Mouse (Mus musculus): Measurements from ENCODE around the gene Gm20662.

Gene Gm20662

GRCm38 (mm10) chr9:107975399-107976386 lies 20.5 kb upstream of the Gm20662 start, which contains the start of gene Uba7:
Uba7 (plus strand) TSS chr9:107975505.
- DNase-seq (ENCODE audit: low spot score) = no peak

- DNase-seq (ENCODE audit: low spot score) = no peak
These were observed 17.3 kb upstream of the Gm20662 start for GRCm38 (mm10) chr9:107978815-107979214.

GRCm38 (mm10) chr9:107981684-107982605 lies 14.2 kb upstream of the Gm20662 start:
- DNase-seq (ENCODE audit: low spot score) = no peak

- DNase-seq (ENCODE audit: low spot score) = no peak
These were observed 13.3 kb upstream of the Gm20662 start, which contains the start of gene Gm20661 for GRCm38 (mm10) chr9:107982681-107983346. Gm20661 (plus strand) TSS chr9:107983058.

- DNase-seq (ENCODE audit: low spot score) = peak; percentile 44
These were observed 12.7 kb upstream of the Gm20662 start for GRCm38 (mm10) chr9:107983421-107983890.

- DNase-seq (ENCODE audit: low spot score) = no peak
These were observed 11.9 kb upstream of the Gm20662 start for GRCm38 (mm10) chr9:107984052-107984753.

GRCm38 (mm10) chr9:107984754-107985055 lies 11.4 kb upstream of the Gm20662 start:
- DNase-seq (ENCODE audit: low spot score) = no peak

GRCm38 (mm10) chr9:107985131-107986119 lies 10.7 kb upstream of the Gm20662 start, which contains the start of gene Inka1:
Inka1 (minus strand) TSS chr9:107985879.
- peak; percentile 89 for DNase-seq (ENCODE audit: low spot score)

- DNase-seq (ENCODE audit: low spot score) = peak; percentile 79
These were observed 9.8 kb upstream of the Gm20662 start for GRCm38 (mm10) chr9:107986376-107986775.

- DNase-seq (ENCODE audit: low spot score) = no peak
These were observed 8.2 kb upstream of the Gm20662 start for GRCm38 (mm10) chr9:107987950-107988349.

GRCm38 (mm10) chr9:107992197-107992596 lies 4.0 kb upstream of the Gm20662 start, which contains the start of gene Cdhr4:
Cdhr4 (plus strand) TSS chr9:107992497.
- no peak for DNase-seq (ENCODE audit: low spot score)

- no peak for DNase-seq (ENCODE audit: low spot score)
These were observed 3.1 kb upstream of the Gm20662 start for GRCm38 (mm10) chr9:107993013-107993412.

GRCm38 (mm10) chr9:107994464-107994863 lies 1.7 kb upstream of the Gm20662 start:
- no peak for DNase-seq (ENCODE audit: low spot score)

- no peak for DNase-seq (ENCODE audit: low spot score)
These were observed 636 bp upstream of the Gm20662 start for GRCm38 (mm10) chr9:107995513-107995912.

GRCm38 (mm10) chr9:108001922-108002770 lies 6.0 kb downstream of the Gm20662 start, which contains the start of gene Ip6k1:
Ip6k1 (plus strand) TSS chr9:108002501.
- DNase-seq (ENCODE audit: low spot score) = peak; percentile 99

GRCm38 (mm10) chr9:108002778-108003530 lies 6.8 kb downstream of the Gm20662 start:
- DNase-seq (ENCODE audit: low spot score) = no peak

GRCm38 (mm10) chr9:108003531-108003890 lies 7.4 kb downstream of the Gm20662 start:
- no peak for DNase-seq (ENCODE audit: low spot score)

GRCm38 (mm10) chr9:108008041-108008440 lies 11.9 kb downstream of the Gm20662 start:
- no peak for DNase-seq (ENCODE audit: low spot score)

Measured in ovary, postnatal 36 days (tissue).